Mouse (Mus musculus) B cell, adult 2 months (primary cell): ENCODE results near the gene Rsc1a1.
A peak's percentile ranks its signal among the peaks of the same experiment; 100 is the strongest.

Experiments
- DNase-seq, 2 experiments: peaks; one replicate each; pipeline ENCODE4 v3.0.0; 2022

Gene Rsc1a1

DNA sequence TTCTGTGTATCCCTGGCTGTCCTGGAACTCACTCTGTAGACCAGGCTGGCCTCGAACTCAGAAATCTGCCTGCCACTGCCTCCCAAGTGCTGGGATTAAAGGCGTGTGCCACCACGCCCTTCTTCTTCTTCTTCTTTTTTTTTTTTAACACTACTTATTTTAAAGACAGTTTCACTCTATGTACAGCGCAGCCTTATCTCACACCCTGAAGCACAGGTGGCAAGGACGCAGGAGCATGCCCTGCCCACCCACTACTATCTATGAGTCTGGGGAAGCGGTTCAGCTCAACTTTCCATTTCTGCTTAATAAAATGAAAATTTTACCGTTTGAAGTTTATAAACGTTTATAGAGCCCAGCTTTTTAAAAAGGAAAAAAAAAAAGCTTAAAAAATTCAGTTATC is 3.1 kb upstream of the Rsc1a1 start:
- DNase-seq = no peak

DNA sequence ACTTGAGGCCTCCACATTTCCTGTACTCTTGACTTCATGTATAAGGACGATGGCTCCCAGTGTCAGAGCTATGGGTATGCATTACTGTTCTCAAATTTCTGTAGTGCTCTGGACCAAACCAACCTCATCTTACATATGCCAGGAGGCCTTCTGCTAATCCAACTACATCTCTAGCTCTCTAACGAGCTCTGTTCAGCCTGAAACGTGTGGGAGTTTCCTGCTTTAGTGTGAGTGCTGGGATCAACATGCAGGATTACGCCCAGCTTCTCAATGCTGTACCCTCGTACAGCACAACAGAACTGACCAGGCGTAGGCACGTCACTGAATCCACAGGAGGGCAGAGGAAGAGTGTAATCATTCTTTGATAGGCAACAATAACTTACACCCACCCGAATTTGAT is 1.1 kb upstream of the Rsc1a1 start:
- no peak for DNase-seq

DNA sequence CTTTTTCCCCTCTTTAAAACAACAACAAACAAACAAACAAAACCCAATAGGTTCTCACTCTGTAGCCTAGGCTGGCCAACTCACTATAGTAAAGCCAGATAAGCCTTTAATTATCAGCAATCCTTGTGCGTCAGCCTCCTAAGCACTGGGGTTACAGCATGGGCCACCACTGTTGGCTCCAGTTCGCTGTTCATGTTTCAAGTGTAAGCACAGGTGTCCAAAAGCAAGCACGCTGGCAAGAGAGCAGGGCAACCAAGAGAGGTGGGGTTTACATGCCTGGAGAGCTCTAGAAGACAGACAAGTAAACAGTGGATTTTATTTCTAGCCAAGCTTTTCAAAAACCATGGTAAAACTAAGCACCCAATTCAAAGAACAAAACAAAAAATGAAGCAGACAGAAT is 694 bp upstream of the Rsc1a1 start:
- DNase-seq = no peak

DNA sequence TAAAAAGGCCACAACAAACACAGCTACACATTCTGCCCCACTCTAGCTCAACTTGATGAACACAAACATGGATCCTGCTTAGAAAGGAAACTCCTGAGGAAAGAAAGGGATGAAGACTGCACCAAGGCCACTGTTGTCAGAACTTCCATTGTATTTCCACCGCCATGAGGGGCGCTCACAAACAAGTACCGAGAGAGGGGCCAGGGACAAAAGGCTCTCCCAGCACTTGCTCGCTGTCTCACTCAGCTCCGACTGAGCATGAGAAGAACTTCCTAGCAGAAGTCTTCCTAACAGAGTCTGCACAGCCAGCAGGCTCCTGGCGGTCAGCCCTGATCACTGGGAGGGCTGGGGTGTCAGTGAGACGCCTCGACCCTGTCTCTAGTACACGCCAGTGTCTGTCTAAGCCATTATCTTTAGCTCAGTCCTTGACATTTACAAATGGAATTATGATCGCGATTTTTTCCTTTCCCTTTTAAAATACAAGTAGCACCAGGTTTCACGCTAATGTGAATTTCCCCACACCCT is 2.6 kb downstream of the Rsc1a1 start:
- no peak for DNase-seq

DNA sequence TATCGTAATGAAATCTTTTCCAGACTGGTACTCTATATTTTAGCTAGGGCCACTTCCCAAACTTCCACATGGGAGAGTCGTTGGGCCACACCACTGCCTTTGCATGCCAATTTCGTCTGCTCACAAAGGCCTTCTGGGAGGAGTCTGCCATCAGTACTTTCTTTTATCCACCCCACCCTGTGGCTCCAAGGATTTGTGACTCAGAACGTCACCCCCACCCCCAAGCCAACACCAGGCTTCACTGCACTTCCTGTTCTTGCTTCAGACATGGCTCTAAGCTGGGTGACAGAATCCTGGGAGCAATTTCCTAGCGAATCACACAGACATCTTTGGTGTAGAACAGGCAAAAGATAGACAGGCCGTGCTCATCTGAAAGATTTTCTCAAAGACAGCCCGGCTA is 3.6 kb downstream of the Rsc1a1 start:
- DNase-seq = no peak

DNA sequence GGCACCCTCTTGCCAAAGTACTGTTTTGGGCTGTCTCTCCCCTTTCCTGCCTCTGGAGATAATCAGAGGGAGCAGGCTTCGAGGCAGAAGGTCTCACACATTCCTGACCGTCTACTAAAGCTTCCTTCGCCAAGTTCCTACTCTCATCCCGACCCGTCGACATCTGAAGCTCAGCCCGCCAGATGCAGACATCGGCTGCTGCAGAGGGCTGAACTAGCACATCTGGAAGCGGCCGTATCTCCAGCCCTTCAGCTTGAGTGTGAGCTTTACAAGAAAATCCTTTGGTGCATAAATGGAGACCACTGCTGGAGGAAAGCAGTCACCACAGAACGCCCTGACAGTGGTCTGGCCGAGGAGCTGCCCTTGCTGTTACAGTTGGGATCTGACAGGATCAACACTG is 4.5 kb downstream of the Rsc1a1 start:
- DNase-seq = no peak

DNA sequence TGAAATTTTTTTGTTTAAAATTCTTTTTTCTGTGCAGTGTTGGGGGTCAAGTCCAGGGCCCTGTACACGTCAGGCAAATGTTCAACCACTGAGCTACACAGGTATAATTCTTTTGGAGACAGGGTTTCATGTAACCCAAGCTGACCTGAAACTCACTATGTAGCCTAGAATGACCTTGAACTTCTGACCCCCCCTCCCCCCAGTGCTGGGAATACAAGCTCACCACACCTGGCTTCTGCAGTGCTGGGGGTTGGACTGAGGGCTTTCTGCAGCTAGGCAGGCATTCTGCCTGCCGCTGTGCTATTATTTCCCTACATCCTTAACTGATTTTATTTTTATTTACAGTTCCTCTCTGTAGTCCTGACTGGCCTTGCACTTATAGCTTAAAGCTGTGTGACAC is 6.4 kb downstream of the Rsc1a1 start:
- no peak for DNase-seq

DNA sequence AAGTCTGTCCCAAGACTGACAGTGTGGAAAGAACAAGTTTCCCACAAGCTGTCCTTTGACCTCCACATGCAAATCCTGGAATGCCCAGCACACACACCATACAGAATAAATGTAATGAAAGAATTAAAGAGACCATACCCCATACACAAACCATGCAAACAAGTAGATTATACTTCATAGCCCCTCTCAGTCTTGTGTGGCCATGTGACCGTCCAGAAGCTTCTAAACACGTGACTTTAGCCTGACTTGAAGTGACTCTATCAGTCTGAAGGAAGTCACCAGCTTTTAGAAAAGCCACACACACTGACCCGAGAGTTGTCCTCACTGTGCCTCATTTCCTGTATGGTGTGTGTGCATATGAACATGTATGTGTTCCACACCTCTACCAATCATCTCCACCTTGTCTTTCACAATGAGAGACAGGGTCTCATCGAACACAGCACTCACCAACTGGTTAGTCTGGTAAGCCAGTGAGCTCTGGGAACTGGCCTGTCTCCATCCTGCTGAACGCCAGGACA is 8.9 kb downstream of the Rsc1a1 start:
- DNase-seq = no peak

DNA sequence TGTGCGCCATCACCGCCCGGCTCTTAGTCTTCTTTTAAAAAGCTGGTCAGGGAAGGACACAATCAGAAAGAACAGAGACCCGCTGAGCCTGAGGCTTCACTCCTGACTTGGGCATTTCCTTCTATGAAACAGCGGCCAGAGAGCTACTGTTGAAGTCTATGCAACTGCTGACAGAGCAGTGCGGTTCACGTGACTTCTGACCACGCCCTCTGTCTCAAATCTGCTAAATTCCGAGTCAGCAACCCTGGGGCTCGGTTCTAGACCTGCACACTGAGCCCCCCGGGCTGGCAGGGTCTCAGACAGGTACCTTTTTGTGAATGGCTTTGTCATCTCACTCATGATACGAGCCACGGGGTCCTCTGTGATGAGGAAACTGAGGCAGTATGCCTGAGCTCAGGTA is 13.1 kb downstream of the Rsc1a1 start:
- DNase-seq = no peak

DNA sequence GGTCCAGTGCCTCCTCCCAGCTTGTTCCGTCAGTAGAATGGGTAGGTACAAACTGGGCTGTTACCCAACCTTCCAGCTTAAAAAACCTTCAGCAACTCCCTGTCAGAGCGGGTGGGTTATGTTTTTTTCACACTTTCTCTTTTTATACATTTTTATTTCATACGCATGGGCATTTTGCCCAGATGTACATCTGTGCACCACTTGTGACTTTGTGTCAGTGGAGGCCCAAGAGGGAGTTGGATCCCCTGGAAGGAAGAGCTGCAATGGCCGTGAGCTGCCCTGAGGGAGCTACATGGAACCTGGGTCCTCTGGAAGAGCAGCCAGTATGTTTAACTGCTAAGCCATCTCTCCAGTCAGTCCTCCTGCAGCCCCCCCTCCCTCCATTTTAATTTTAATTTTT is 14.0 kb downstream of the Rsc1a1 start:
- DNase-seq = no peak

DNA sequence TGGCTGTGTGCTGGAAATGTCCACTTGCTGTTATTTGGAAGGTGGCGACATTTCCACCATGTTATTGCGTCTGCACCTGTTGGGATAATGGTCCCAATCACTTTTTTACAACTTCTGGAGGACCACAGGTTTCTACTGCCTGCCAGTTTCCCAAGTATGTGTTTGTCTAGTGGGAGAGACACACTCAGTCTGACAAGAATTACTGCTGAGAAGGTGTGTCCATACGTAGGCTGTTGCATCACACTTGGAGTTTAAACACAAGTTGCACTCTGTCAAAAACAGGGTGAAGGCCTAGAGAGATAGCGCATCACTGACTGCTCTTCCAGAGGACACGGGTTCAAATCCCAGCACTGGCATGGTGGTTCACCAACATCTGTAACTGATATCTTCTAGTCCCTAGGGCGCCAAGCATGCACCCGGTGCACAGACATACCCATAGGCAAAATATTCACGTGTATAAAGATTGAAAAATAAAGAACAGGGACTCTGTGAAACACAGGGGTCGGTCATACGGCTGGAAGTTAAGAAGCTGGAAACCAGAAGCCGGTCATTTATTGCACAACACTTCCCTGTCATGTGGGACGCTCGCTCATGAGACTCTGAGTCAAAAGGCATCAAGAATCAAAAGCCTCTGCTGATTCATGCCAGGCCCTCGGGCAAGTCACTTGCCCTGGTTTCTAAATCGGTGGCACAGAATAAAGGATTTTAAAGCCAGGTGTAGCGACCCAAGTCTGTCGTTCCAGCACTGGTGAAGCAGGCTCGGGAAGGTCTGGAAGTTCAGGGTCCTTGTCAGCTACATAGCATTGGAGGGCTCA is 15.3 kb downstream of the Rsc1a1 start:
- DNase-seq = no peak

DNA sequence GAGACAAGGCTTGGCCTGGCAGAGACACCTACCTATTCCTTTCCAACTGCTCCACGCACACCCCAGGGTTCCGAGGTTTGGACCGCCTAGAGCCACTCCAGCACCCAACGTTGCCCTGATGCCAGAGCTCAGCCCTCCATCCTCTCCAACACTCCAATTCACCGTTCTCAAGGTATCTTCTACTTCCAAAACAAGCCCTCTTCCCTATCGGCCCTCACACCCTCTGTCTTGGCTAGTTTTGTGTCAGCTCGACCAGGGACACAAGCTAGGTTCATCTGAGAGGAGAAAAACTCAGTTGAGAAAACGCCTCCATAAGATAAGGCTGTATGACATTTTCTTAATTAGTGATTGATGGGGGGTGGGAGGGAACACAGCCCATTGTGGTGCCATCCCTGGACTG is 20.6 kb downstream of the Rsc1a1 start, which contains the start of gene Plekhm2:
Gene Plekhm2 (minus strand): TSS at position 101 of the 400 bp plus-strand sequence.
- no peak for DNase-seq

DNA sequence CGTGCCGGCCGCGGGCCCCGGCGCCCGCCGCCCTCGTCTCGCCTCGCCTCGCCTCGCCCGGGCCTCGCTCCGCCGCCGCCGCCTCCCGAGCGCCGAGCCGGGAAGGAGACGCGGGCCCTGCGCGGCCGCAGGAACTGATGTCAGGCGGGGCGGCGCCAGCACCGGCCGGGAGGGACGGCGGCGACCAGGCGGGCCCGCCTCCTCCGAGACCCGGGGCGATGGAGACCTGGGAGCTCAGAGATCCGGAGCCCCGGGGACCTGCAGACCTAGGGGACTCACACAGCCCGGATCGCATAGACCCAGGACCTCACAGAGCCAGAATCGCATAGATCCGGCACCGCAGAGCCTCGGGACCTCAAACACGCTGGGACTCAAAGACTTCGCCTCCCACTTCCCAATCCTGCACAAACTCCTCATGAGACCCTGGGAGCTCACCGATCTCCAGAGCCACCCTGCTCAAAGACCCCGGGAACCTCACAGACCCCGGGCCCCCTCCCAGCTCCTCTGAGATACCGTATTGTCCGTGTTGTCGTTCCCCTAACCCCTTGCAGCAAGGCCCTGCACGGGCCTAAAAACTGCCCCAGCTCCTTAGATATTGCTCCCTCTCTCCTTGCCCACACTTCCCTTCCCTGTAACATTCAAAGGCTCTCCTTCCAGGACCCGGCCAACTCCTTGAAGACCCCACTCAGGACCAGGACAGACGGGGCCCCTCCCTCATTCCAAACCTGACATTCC is 21.2 kb downstream of the Rsc1a1 start:
- DNase-seq = peak; percentile 58 to 61

DNA sequence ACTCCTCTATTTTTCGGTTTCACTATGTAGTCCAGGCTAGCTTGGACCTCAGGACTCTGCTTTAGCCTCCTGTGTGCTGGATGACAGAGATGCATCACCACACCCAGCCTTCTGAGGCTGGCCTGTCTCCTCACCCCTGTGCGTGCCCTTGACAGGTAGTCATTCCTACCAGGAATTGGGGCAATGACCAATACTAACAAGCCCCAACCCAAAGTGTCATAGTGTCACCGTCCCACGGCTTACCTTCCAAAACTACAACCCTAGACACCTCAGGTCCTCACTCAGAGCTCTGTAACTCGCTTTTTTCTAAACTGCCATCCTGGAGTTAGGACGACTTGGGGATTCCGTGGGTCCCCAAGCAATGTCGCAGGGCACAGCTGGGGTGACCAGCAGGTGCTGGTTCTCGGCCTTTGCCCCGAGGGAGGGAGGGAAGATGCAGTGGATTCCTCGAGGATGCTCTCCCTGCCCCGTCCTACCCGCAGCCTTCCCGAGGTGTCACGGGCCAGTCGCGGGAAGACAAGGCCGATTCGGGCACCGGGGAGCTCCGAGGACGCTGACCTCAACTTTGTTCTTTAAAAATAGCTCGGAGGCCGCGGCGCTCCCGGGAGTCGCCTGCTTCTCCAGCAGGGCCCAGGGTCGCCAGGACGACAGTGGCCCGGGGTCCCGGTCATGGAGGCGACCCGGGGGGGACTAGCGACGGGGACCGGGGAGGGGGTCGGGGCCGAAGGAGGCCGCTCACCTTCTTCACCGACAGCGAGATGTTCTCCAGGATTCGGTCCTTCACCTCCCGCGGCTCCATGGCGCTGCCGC is 22.1 kb downstream of the Rsc1a1 start:
- DNase-seq = peak; percentile 15 to 21

DNA sequence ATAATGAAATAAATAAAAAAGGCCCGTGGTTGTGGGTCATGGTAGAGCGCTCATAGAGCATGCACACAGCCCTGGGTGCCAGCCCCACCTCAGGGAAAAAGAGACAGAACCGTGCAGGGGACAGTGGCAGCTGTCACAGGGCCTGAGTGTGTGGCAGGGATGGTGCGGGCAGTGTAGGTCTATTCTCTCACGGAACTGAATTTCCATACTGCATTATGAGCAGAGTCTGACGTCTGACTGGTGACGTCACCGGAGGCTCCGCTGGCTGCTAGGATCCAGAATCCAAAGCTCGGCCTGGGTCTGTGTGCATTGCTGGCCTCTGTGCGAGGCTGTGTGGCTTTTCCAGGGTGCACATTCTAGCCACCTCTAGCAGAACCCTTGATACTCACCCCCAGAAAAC is 24.5 kb downstream of the Rsc1a1 start:
- no peak for DNase-seq

DNA sequence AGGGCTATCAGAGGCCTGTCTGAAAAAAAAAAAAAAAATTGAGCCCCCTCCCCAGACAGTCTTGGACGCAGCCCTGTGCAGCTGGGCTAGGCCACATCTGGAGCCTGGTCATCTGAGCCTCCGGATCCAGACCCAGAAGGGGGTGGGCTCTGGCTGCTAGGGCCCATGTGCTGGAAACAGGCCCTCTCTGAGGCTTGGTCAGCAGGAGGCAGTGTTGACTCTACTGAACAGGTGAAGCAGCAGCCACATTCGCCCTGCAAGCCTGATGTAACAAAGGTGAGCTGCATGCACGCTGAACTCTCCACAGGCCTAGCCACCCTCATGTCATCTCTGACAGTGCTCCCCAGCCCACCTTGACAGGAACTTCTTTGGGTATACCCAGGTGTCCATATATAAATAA is 25.7 kb downstream of the Rsc1a1 start:
- DNase-seq = peak in 1 of 2 experiments; percentile 11

DNA sequence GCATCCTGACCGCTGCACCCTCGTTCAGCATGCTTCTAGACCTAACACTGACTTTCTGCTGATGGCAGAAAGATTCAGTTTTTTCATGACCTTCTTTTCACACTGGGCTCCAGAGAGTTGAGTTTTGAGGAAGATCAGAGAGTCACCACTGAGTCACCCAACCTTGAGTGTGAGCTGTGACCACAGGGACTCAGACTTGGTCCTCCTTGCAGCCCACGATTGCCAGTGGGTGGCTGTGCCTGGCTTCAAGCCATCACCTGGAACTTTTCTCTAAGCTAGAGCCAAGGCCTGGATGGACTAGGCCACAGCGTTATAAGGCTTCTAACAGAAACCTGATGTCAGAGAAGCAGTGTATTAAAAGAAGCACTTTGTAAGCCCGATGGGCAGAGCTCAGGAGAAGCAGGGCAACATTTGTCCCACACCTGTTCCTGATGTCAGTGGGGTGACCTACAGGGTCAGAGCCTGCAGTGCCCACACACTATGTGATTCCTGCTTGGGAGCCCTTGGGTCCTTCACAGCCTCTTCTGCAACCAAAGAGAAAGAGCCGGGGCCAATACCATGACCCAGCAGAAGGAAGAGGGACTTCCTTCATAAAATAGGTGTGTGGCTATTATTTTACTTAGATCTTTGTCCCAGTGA is 26.4 kb downstream of the Rsc1a1 start:
- DNase-seq = no peak

DNA sequence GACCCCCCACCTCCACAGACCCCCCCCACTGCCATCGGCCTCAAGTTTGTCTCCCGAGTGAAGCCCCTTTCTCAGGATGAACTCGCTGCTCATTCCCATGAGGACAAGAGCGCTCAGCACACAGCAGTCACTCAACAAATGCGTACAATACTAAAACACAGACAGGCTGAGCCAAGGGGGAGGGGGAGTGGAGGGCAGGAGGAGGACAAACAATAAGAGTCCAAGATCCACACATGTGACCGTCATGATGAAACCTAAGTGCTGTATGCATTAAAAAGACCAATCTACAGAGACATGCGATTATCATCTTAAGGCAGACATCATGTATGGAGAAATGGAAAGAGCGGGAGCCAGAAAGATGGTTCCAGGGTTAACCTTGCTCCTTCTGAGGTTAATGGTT is 28.5 kb downstream of the Rsc1a1 start:
- DNase-seq = no peak

DNA sequence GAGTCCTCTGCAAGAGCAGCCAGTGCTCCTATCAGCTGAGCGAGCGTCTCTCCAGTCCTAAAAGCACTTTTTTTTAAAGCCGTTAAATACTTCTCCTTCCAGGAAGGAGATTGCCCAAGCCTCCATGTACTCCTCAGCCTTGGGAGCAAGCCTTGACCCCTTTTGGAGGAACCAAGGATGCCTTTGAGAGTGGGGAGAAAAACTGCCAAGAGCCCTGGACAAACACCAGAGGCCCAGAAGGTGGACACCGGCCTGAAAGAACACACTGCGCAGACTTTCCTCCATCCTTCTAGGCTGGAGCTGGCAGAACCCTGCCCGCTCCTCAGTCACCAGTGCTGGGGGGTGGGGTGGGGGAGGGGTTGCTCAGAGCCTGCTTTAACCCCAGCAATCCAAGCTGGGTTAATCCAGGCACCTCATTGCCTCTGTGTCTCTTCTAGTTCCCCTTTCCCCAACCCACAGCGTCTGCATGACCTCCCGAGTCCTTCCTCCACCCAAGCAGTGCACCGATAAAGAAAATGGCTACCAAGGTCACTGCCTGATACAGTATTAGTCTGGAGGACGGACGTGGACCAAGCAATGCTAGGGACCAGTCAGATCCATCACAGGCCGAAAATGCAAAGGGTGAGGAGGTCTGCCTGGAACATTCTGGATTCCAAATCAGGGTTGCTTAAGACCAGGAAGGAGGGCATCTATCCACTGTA is 29.3 kb downstream of the Rsc1a1 start:
- no peak for DNase-seq

DNA sequence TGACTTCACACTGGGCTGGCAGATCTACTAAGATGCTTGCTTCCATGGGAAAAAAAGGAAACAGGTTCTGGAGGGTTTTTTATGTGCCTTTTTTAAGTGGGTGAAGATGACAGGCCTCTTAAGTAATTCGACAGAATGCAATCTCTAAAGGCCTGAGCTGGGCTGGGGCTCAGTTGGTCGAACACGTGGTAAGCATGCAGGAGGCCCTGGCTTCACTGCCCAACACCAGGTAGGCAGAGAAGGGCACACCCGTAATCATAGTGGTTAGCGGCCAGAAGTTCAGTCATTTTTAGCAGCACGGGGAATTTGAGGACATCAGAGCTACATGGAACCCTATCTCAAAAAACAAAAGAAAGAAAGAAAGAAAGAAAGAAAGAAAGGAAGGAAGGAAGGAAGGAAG is 30.9 kb downstream of the Rsc1a1 start:
- DNase-seq = no peak

DNA sequence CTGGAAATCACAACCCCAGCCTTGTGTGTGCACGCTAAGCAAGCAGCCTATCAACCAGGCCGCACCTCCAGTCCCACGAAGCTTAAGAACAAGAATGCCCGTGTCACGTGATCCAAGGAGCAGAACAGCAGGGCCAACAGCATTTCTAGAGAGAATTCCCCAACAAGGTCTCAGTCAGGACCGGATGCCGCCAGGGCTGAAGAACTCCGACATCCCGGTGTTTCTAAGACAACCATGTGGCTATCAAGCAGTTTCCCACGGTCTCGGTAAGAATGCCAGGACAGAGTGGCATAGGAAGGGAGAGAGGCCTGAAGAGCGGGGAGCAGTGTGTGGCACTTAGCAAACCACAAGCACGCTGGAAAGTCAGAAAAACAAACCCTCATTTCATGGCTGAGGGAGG is 31.6 kb downstream of the Rsc1a1 start:
- no peak for DNase-seq

DNA sequence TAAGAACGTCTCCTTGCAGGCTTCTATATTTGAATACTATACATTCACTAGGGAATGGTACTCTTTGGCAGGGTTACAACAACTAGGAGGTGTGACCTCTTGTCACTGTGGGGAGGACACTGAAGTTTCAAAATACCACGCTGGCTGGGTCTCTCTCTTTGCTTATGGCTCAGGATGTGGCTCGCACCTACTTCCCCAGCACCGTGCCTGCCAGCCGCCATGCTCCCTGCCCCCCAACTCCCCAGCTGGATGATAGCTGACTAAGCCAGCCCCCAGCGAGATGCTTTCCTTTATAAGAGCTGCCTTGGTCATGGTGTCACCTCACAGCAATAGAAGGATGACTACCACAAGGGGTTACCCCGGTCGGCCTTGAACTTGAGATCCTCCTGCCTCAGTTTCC is 32.4 kb downstream of the Rsc1a1 start:
- no peak for DNase-seq
